Mouse (Mus musculus): ENCODE measurements around the gene Zdhhc3. TPM values are rescaled to one million over a fixed set of nuclear protein-coding genes. Genes with fewer than 3 reads are reported as not detected.

The Zdhhc3 gene
- 26.3 and 27.6 TPM in 2 replicates for polyA plus RNA-seq (2015; fragmentation: Nextera tagmentation; extraction: Ambion mirVana)

DNA sequence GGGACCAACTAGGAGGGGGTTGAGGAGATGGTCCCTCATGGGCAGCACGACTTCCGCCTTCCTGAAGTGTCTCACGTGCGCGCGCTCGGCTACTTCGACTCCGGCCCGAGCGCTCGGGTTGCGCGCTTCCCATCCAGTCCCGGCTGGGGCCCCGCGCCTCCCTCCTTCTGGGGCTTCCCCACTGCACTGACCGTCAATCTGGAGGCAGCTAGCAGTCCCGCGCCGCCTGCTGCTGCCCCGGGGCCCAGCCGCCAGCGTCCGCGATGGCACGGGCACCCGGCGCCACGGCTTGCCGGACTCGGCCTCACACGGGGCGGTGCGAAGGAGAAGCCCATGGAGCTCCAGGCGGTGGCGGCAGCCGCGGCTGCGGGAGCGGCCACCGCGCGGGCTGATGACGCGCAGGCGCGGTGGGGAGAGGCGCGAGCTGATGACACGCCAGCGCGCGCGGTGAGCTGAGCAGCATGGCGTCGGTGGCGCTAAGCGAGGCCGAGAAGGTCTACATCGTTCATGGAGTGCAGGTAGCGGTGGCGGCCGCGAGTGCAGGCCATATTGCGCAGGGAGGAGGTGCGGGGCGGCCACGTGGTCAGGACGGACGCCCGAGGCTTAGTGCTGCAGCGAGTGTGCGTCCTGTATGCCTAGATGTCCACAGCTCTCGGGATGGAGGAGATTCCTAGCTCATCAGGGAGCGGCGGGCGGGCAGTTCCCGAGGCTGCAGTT, at the start of gene Zdhhc3, which contains the start of gene Exosc7:
TSS of gene Zdhhc3 (minus strand) at position 401 of the 717 bp plus-strand sequence.
TSS of gene Exosc7 (plus strand) at position 411 of the 717 bp plus-strand sequence.
- H3K4me2 ChIP-seq (ENCODE audit: low read depth, low read length) = peak within 1 kb of the TSS; percentile 88
- peak within 1 kb of the TSS; percentile 89 for H3K9ac ChIP-seq (ENCODE audit: low read depth, low read length)
- no peaks in the 10 kb centered on the region for H3K27me3 ChIP-seq (ENCODE audit: control insufficient read depth, insufficient read depth, low read depth, low read length)
- H3K4me3 ChIP-seq (ENCODE audit: low read depth, low read length) = peak within 1 kb of the TSS; percentile 91
- peak within 1 kb of the TSS; percentile 88 for H3K27ac ChIP-seq (ENCODE audit: low read length)
- H3K36me3 ChIP-seq (ENCODE audit: control insufficient read depth, insufficient read depth) = no peaks in the 10 kb centered on the region
- under 1% methylated on average over 79 of the region's 79 CpGs for WGBS (ENCODE audit: insufficient replicate concordance)
- H3K9me3 ChIP-seq (replicated peaks; ENCODE audit: control insufficient read depth, low read length) = no peaks in the 10 kb centered on the region
- peak; percentile 95 for ATAC-seq (ENCODE audit: low read depth)
- H3K4me1 ChIP-seq (ENCODE audit: control insufficient read depth, low read depth, low read length) = peaks cover 26% of the 10 kb centered on the region

DNA sequence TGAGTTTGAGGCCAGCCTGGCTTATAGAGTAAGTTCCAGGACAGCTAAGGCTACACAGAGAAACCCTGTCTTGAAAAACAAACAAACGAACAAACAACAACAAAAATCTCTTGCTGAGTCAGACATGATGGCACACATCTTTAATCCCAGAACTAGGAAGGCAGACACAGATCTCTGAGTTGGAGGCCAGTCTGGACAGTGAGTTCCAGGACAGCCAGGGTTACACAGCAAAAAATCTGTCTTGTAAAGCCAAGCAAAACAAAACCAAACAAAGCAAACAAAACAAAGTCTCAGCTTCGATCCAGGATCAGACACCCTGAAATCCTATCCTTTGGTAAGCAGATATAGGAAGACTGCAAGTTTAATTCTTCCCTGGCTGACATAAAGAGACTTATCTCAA, 48.8 kb upstream of the Zdhhc3 start:
- no peak overlapping the region for H3K27ac ChIP-seq (ENCODE audit: low read length)
- no peak overlapping the region for H3K4me2 ChIP-seq (ENCODE audit: low read depth, low read length)
- no peaks in the 10 kb centered on the region for H3K9me3 ChIP-seq (replicated peaks; ENCODE audit: control insufficient read depth, low read length)
- no peaks in the 10 kb centered on the region for H3K4me1 ChIP-seq (ENCODE audit: control insufficient read depth, low read depth, low read length)
- no peak overlapping the region for H3K4me3 ChIP-seq (ENCODE audit: low read depth, low read length)
- no peak overlapping the region for H3K9ac ChIP-seq (ENCODE audit: low read depth, low read length)
- no peaks in the 10 kb centered on the region for H3K36me3 ChIP-seq (ENCODE audit: control insufficient read depth, insufficient read depth)
- ATAC-seq (ENCODE audit: low read depth) = no peak
- no peaks in the 10 kb centered on the region for H3K27me3 ChIP-seq (ENCODE audit: control insufficient read depth, insufficient read depth, low read depth, low read length)
- 49% methylated on average over 2 of the region's 2 CpGs for WGBS (ENCODE audit: insufficient replicate concordance)

DNA sequence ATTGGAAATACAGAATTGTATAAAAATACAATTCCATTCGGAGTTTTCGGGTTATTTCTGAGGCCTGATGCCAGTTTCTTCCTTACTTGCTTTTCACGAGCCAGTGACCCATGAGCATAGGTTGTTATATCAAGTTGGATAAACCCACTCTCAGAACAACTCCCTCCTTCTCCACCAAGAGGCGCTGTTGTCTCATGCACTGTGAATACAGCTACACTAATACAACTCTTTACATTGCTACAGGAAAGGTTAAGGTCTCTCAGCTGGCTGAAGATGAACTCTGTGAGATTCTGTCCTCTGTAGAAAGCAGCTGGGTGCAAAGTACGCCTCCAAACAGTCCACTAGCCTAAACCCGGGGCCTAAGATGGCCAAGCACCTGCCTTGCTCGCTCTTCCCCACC, 46.3 kb upstream of the Zdhhc3 start:
- 41% methylated on average over 7 of the region's 7 CpGs for WGBS (ENCODE audit: insufficient replicate concordance)
- H3K4me2 ChIP-seq (ENCODE audit: low read depth, low read length) = no peak overlapping the region
- H3K4me1 ChIP-seq (ENCODE audit: control insufficient read depth, low read depth, low read length) = no peaks in the 10 kb centered on the region
- H3K27ac ChIP-seq (ENCODE audit: low read length) = no peak overlapping the region
- H3K9ac ChIP-seq (ENCODE audit: low read depth, low read length) = no peak overlapping the region
- H3K27me3 ChIP-seq (ENCODE audit: control insufficient read depth, insufficient read depth, low read depth, low read length) = no peaks in the 10 kb centered on the region
- no peaks in the 10 kb centered on the region for H3K9me3 ChIP-seq (replicated peaks; ENCODE audit: control insufficient read depth, low read length)
- 0 out of 2 replicates have a peak, but pooled peaks have one; percentile 17 for ATAC-seq (ENCODE audit: low read depth)
- H3K36me3 ChIP-seq (ENCODE audit: control insufficient read depth, insufficient read depth) = no peaks in the 10 kb centered on the region
- no peak overlapping the region for H3K4me3 ChIP-seq (ENCODE audit: low read depth, low read length)

DNA sequence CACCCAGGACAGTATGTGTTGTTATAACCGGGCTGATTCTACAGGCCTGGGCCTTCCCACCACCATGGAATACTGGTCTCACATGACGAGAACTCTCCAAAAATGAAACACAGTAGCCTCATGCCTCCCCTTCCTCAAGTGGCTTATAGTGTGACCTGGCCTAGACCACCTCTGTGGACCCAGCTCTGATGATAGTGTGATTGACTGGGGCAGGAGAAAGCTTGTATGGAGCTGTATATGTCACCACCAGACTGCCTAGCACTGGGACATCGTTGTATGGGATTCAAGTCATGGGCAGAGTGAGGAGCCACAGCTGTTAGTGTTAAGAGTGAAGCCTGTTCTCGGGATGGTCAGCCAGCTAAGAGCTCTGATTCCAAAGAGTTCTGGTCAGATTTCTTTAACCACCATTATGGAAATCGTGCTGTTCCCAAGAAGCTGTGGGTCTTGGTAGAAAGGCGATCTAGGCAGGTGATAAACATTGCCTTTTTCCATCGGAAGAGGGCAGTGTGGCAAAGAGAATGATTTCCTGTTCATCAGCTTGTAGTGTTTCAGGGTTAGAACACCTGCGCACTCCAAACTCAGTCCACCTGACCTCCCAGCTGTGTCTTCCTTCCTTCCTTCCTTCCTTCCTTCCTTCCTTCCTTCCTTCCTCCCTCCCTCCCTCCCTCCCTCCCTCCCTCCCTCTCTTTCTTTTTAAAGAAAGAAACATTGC, 45.3 kb upstream of the Zdhhc3 start:
- ATAC-seq (ENCODE audit: low read depth) = no peak

DNA sequence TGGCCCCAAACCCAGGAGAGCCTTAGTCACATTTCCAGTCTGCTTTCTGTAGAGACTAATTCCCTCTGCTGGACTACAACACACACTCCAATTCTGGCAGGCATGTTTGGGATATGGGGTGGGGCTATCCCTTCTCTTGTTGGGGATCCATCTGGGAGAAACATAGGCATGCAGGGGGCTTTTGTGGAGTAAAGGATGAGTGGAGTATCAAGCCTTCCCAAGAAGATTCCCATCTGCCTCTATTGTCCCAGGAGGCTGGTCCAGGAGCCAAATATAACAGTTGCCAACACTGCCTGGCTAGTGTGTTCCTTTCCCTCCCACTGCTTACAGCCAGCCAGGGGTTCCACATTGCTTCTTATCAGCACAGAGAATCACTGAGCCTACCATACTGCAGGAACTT, 44.7 kb upstream of the Zdhhc3 start:
- no peaks in the 10 kb centered on the region for H3K9me3 ChIP-seq (replicated peaks; ENCODE audit: control insufficient read depth, low read length)
- H3K27ac ChIP-seq (ENCODE audit: low read length) = no peak overlapping the region
- no peaks in the 10 kb centered on the region for H3K27me3 ChIP-seq (ENCODE audit: control insufficient read depth, insufficient read depth, low read depth, low read length)
- H3K4me1 ChIP-seq (ENCODE audit: control insufficient read depth, low read depth, low read length) = no peaks in the 10 kb centered on the region
- no peaks in the 10 kb centered on the region for H3K36me3 ChIP-seq (ENCODE audit: control insufficient read depth, insufficient read depth)
- ATAC-seq (ENCODE audit: low read depth) = no peak
- no peak overlapping the region for H3K9ac ChIP-seq (ENCODE audit: low read depth, low read length)
- no peak overlapping the region for H3K4me3 ChIP-seq (ENCODE audit: low read depth, low read length)
- no peak overlapping the region for H3K4me2 ChIP-seq (ENCODE audit: low read depth, low read length)

More for the DNA sequence above, 45.3 kb upstream of the Zdhhc3 start:
- H3K27ac ChIP-seq (ENCODE audit: low read length) = no peak overlapping the region
- no peak overlapping the region for H3K4me3 ChIP-seq (ENCODE audit: low read depth, low read length)
- no peaks in the 10 kb centered on the region for H3K9me3 ChIP-seq (replicated peaks; ENCODE audit: control insufficient read depth, low read length)
- no peaks in the 10 kb centered on the region for H3K36me3 ChIP-seq (ENCODE audit: control insufficient read depth, insufficient read depth)
- H3K4me2 ChIP-seq (ENCODE audit: low read depth, low read length) = no peak overlapping the region
- WGBS (ENCODE audit: insufficient replicate concordance) = 45% methylated on average over 8 of the region's 8 CpGs
- no peak overlapping the region for H3K9ac ChIP-seq (ENCODE audit: low read depth, low read length)
- H3K4me1 ChIP-seq (ENCODE audit: control insufficient read depth, low read depth, low read length) = no peaks in the 10 kb centered on the region
- no peaks in the 10 kb centered on the region for H3K27me3 ChIP-seq (ENCODE audit: control insufficient read depth, insufficient read depth, low read depth, low read length)

DNA sequence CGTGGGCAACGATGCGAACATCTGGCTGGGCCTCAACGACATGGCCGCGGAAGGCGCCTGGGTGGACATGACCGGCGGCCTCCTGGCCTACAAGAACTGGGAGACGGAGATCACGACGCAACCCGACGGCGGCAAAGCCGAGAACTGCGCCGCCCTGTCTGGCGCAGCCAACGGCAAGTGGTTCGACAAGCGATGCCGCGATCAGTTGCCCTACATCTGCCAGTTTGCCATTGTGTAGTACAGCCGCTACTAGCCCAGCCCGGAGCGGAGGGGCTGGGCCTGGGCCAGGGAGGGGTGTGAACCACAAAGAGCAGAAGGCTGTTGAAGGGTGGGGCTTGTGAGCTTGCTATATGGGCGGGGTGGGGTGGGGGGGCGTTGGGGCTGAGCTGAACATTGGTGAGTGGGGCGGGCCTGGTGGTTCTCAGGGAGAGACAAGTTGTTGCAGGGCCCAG, 43.9 kb upstream of the Zdhhc3 start:
- H3K9ac ChIP-seq (ENCODE audit: low read depth, low read length) = no peak overlapping the region

DNA sequence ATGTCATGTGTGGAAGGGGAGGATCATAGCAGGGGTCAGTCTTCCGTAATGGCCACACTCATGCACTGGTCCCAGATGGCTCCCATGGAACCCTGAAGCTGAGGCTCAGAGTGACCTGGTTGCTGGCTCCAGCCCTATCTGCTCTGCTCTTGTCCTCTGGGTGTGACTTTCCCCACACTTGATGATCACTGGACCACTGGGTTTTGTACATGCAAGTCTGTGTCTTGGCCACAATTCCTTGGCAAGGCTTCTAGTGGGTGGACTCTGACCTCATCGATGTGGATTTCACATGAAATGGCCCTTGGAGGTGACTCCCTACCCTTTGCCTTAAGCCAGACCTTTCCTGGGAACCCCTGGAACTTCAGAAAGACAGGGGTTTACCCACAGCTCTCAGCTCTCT, 40.1 kb upstream of the Zdhhc3 start:
- ATAC-seq (ENCODE audit: low read depth) = no peak

More for the DNA sequence above, 43.9 kb upstream of the Zdhhc3 start:
- Histone ChIP-seq H3K9me3 (replicated peaks; ENCODE audit: control insufficient read depth, low read length) (no peaks in the 10 kb centered on the region), H3K4me2 (ENCODE audit: low read depth, low read length) (0 out of 2 replicates have a peak overlapping the region, but pooled peaks have one; percentile 27), H3K4me1 (ENCODE audit: control insufficient read depth, low read depth, low read length) (no peaks in the 10 kb centered on the region), H3K36me3 (ENCODE audit: control insufficient read depth, insufficient read depth) (no peaks in the 10 kb centered on the region), H3K27ac (ENCODE audit: low read length) (no peak overlapping the region), H3K27me3 (ENCODE audit: control insufficient read depth, insufficient read depth, low read depth, low read length) (no peaks in the 10 kb centered on the region), H3K4me3 (ENCODE audit: low read depth, low read length) (no peak overlapping the region)
- peak; percentile 44; the same call in 1 of the 2 replicates for ATAC-seq (ENCODE audit: low read depth)
- WGBS (ENCODE audit: insufficient replicate concordance) = 41% methylated on average over 30 of the region's 30 CpGs

DNA sequence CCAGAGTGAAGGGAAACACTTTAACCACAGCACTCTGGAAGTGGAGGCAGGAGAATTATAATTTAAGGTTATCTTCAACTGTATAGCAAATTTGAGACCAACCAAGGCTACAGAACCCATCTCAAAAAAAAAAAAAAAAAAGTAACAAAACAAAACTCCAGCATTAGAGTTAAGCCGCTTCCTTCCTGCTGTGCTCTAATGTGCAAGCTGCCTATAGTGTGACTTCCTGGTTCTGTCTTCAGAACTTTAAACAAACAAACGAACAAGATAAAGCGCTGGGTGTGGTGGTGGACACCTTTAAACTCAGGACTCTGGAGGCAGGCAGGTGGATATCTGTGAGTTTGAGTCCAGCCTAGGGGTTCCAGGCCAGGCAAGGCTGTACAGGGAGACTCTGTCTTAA, 39.0 kb upstream of the Zdhhc3 start:
- no peaks in the 10 kb centered on the region for H3K27me3 ChIP-seq (ENCODE audit: control insufficient read depth, insufficient read depth, low read depth, low read length)
- H3K9ac ChIP-seq (ENCODE audit: low read depth, low read length) = no peak overlapping the region
- WGBS (ENCODE audit: insufficient replicate concordance) = 20% methylated on average over 3 of the region's 3 CpGs
- no peaks in the 10 kb centered on the region for H3K9me3 ChIP-seq (replicated peaks; ENCODE audit: control insufficient read depth, low read length)
- no peak overlapping the region for H3K4me3 ChIP-seq (ENCODE audit: low read depth, low read length)
- H3K36me3 ChIP-seq (ENCODE audit: control insufficient read depth, insufficient read depth) = no peaks in the 10 kb centered on the region
- H3K4me1 ChIP-seq (ENCODE audit: control insufficient read depth, low read depth, low read length) = no peaks in the 10 kb centered on the region
- ATAC-seq (ENCODE audit: low read depth) = no peak
- H3K4me2 ChIP-seq (ENCODE audit: low read depth, low read length) = no peak overlapping the region
- H3K27ac ChIP-seq (ENCODE audit: low read length) = no peak overlapping the region

More for the DNA sequence above, 40.1 kb upstream of the Zdhhc3 start:
- no peak overlapping the region for H3K27ac ChIP-seq (ENCODE audit: low read length)
- H3K4me2 ChIP-seq (ENCODE audit: low read depth, low read length) = no peak overlapping the region
- no peak overlapping the region for H3K9ac ChIP-seq (ENCODE audit: low read depth, low read length)
- WGBS (ENCODE audit: insufficient replicate concordance) = 68% methylated on average over 2 of the region's 2 CpGs
- H3K9me3 ChIP-seq (replicated peaks; ENCODE audit: control insufficient read depth, low read length) = no peaks in the 10 kb centered on the region
- no peaks in the 10 kb centered on the region for H3K27me3 ChIP-seq (ENCODE audit: control insufficient read depth, insufficient read depth, low read depth, low read length)
- H3K4me1 ChIP-seq (ENCODE audit: control insufficient read depth, low read depth, low read length) = no peaks in the 10 kb centered on the region
- H3K36me3 ChIP-seq (ENCODE audit: control insufficient read depth, insufficient read depth) = no peaks in the 10 kb centered on the region
- H3K4me3 ChIP-seq (ENCODE audit: low read depth, low read length) = no peak overlapping the region

DNA sequence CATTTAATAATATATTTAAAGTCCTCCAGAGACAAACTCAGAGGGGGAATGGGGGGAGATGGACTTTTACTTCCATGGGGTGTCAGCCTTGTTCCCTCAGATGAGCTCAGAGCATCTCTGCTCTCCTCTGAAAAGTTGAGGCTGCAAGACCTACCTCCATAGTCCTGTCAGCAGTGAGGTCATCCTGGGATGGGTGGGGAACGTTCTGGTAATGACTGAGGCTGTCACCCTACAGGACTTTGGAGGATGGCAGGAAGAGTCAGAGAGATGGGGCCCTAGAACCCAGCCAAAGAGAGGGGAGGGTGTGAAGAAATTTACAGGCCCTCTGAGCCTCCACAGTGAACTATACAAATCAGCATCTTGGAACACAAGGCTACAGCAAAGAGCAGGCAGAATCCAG, 38.6 kb upstream of the Zdhhc3 start:
- H3K27ac ChIP-seq (ENCODE audit: low read length) = no peak overlapping the region
- no peak overlapping the region for H3K4me2 ChIP-seq (ENCODE audit: low read depth, low read length)
- no peak overlapping the region for H3K9ac ChIP-seq (ENCODE audit: low read depth, low read length)
- no peaks in the 10 kb centered on the region for H3K9me3 ChIP-seq (replicated peaks; ENCODE audit: control insufficient read depth, low read length)
- 17% methylated on average over 1 of the region's 1 CpGs for WGBS (ENCODE audit: insufficient replicate concordance)
- no peaks in the 10 kb centered on the region for H3K36me3 ChIP-seq (ENCODE audit: control insufficient read depth, insufficient read depth)
- H3K27me3 ChIP-seq (ENCODE audit: control insufficient read depth, insufficient read depth, low read depth, low read length) = no peaks in the 10 kb centered on the region
- ATAC-seq (ENCODE audit: low read depth) = no peak
- H3K4me3 ChIP-seq (ENCODE audit: low read depth, low read length) = no peak overlapping the region
- H3K4me1 ChIP-seq (ENCODE audit: control insufficient read depth, low read depth, low read length) = no peaks in the 10 kb centered on the region
